Mouse (Mus musculus) embryo, embryonic 9.5 days (tissue): Measurements from ENCODE around the gene Aff3.
A peak's percentile ranks its signal among the peaks of the same experiment; 100 is the strongest.

Experiments used
- DNase-seq: peaks from one replicate; pipeline ENCODE4 v3.0.0-alpha.2; 2017; ENCODE audit errors: extremely low spot score

The Aff3 gene

GRCm38 (mm10) chr1:38601802-38602508, 62.8 kb downstream of the Aff3 start:
- no peak for DNase-seq

GRCm38 (mm10) chr1:38595311-38595710, 69.4 kb downstream of the Aff3 start:
- no peak for DNase-seq

GRCm38 (mm10) chr1:38594766-38595165, 70.0 kb downstream of the Aff3 start:
- no peak for DNase-seq

GRCm38 (mm10) chr1:38591194-38591593, 73.6 kb downstream of the Aff3 start:
- no peak for DNase-seq

GRCm38 (mm10) chr1:38588741-38589140, 76.0 kb downstream of the Aff3 start:
- no peak for DNase-seq

- no peak for DNase-seq
These were observed 82.4 kb downstream of the Aff3 start for GRCm38 (mm10) chr1:38582328-38582727.

GRCm38 (mm10) chr1:38580572-38580971, 84.2 kb downstream of the Aff3 start:
- DNase-seq: no peak

- no peak for DNase-seq
These were observed 86.4 kb downstream of the Aff3 start for GRCm38 (mm10) chr1:38578339-38578738.

GRCm38 (mm10) chr1:38567791-38568190, 97.0 kb downstream of the Aff3 start:
- DNase-seq: no peak

GRCm38 (mm10) chr1:38566101-38566678, 98.6 kb downstream of the Aff3 start:
- DNase-seq: no peak

- DNase-seq: no peak
These were observed 99.4 kb downstream of the Aff3 start for GRCm38 (mm10) chr1:38565295-38565777.

GRCm38 (mm10) chr1:38562397-38563199, 102.2 kb downstream of the Aff3 start:
- peak; percentile 61 for DNase-seq

- no peak for DNase-seq
These were observed 103.4 kb downstream of the Aff3 start for GRCm38 (mm10) chr1:38561331-38561730.

- DNase-seq: no peak
These were observed 104.1 kb downstream of the Aff3 start for GRCm38 (mm10) chr1:38560666-38561065.

GRCm38 (mm10) chr1:38557615-38558014, 107.1 kb downstream of the Aff3 start:
- DNase-seq: no peak

GRCm38 (mm10) chr1:38554546-38554945, 110.2 kb downstream of the Aff3 start:
- no peak for DNase-seq

- DNase-seq: no peak
These were observed 111.7 kb downstream of the Aff3 start for GRCm38 (mm10) chr1:38553090-38553489.

- no peak for DNase-seq
These were observed 114.2 kb downstream of the Aff3 start for GRCm38 (mm10) chr1:38550579-38550978.

GRCm38 (mm10) chr1:38548671-38549661, 115.8 kb downstream of the Aff3 start:
- no peak for DNase-seq

- DNase-seq: no peak
These were observed 117.1 kb downstream of the Aff3 start for GRCm38 (mm10) chr1:38547685-38548084.

- DNase-seq: no peak
These were observed 118.1 kb downstream of the Aff3 start for GRCm38 (mm10) chr1:38546696-38547095.
